Mouse (Mus musculus) left cerebral cortex, postnatal 10 days (tissue): ENCODE results near the gene Akap13. TPM values are rescaled to one million over a fixed set of nuclear protein-coding genes. Genes with fewer than 3 reads are reported as not detected.

ENCODE experiments used
- DNase-seq, 2 experiments: peaks; one replicate each; pipeline ENCODE4 v3.0.0; 2021 to 2022; ENCODE audit warnings: low spot score in 2 of 2, mixed read lengths in 1 of 2; ENCODE audit errors: extremely low spot score in 1 of 2
- intact Hi-C: fragments of 180-260 bp; cut with DNase I; formaldehyde crosslinking; loops from one replicate; pipeline ENCODE4 v1.15.1; 2025
- total RNA-seq, 2 experiments: library from RNA; stranded (reverse); gene quantifications; 2 replicates each; pipeline ENCODE4 v1.2.3; 2021

Gene Akap13
- total RNA-seq, 2 experiments from 2014 or later = 23.3 to 25.8 TPM

GRCm38 (mm10) chr7:75642178-75642777 lies 186.9 kb downstream of the Akap13 start:
- intact Hi-C loops = loop anchor here (5.0 kb wide), 1 partner anchor 65 kb away; no protein-coding TSS in a partner anchor
- DNase-seq = peak; percentile 23 to 60

- DNase-seq = peak in 1 of 2 experiments; percentile 7
- intact Hi-C loops = loop anchor here (5.0 kb wide), 1 partner anchor 64 kb away; no protein-coding TSS in a partner anchor
These were observed 187.7 kb downstream of the Akap13 start for GRCm38 (mm10) chr7:75642846-75643563.

GRCm38 (mm10) chr7:75643986-75644385 lies 188.7 kb downstream of the Akap13 start:
- DNase-seq = peak in 1 of 2 experiments; percentile 26
- intact Hi-C loops = loop anchor here (5.0 kb wide), 1 partner anchor 63 kb away; no protein-coding TSS in a partner anchor

GRCm38 (mm10) chr7:75644585-75644984 lies 189.3 kb downstream of the Akap13 start:
- intact Hi-C loops = loop anchor here (5.0 kb wide), 1 partner anchor 63 kb away; no protein-coding TSS in a partner anchor
- DNase-seq = no peak

- intact Hi-C loops = no loop called here
- DNase-seq = no peak
These were observed 190.0 kb downstream of the Akap13 start for GRCm38 (mm10) chr7:75645156-75645933.

GRCm38 (mm10) chr7:75648051-75648450 lies 192.7 kb downstream of the Akap13 start:
- no peak for DNase-seq
- intact Hi-C loops = no loop called here

- DNase-seq = no peak
- intact Hi-C loops = no loop called here
These were observed 193.6 kb downstream of the Akap13 start for GRCm38 (mm10) chr7:75648961-75649360.

GRCm38 (mm10) chr7:75649966-75650365 lies 194.6 kb downstream of the Akap13 start:
- DNase-seq = no peak
- intact Hi-C loops = no loop called here

GRCm38 (mm10) chr7:75653684-75654317 lies 198.5 kb downstream of the Akap13 start:
- intact Hi-C loops = no loop called here
- no peak for DNase-seq

- intact Hi-C loops = no loop called here
- DNase-seq = no peak
These were observed 200.1 kb downstream of the Akap13 start for GRCm38 (mm10) chr7:75655180-75656074.

GRCm38 (mm10) chr7:75656297-75656852 lies 201.0 kb downstream of the Akap13 start:
- no peak for DNase-seq
- intact Hi-C loops = no loop called here

GRCm38 (mm10) chr7:75656896-75657295 lies 201.6 kb downstream of the Akap13 start:
- DNase-seq = no peak
- intact Hi-C loops = no loop called here

GRCm38 (mm10) chr7:75664455-75664854 lies 209.1 kb downstream of the Akap13 start:
- DNase-seq = no peak
- intact Hi-C loops = no loop called here

GRCm38 (mm10) chr7:75666982-75667381 lies 211.6 kb downstream of the Akap13 start:
- intact Hi-C loops = no loop called here

GRCm38 (mm10) chr7:75667531-75667930 lies 212.2 kb downstream of the Akap13 start:
- no peak for DNase-seq
- intact Hi-C loops = no loop called here

More at GRCm38 (mm10) chr7:75666982-75667381, 211.6 kb downstream of the Akap13 start:
- no peak for DNase-seq

- DNase-seq = no peak
- intact Hi-C loops = no loop called here
These were observed 213.1 kb downstream of the Akap13 start for GRCm38 (mm10) chr7:75668396-75668795.

- no peak for DNase-seq
- intact Hi-C loops = no loop called here
These were observed 214.1 kb downstream of the Akap13 start for GRCm38 (mm10) chr7:75669416-75669815.

- DNase-seq = no peak
- intact Hi-C loops = no loop called here
These were observed 224.3 kb downstream of the Akap13 start for GRCm38 (mm10) chr7:75679631-75680030.
